In the genomic region with DNA sequence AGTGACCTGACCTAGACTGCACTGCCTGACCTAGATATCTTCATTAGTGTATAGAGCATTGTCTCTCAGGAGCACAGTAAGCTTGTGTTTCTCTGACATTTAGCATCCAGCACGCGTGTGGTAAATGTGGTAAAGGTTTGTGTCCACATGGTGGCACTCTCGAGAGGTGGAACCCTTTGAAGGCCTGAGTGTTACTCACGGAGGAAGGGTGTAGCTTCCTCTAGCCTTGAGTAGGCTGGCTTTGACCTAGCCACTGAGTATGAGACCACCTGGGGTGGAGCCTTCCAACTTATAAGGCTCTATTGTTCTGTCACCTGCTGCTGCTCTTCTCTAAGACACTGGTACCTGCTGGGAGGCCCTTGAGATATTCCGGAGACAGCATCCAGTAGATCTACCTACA, we compare ENCODE assay signal across 9 mouse cellular contexts. TPM values are rescaled to one million over a fixed set of nuclear protein-coding genes. Genes with fewer than 3 reads are reported as not detected.
DNase-seq lines count a peak whose midpoint lies in the region; ATAC-seq and TF ChIP-seq lines count a peak whose summit lies in the region.
"Had no signal": no experiment of that assay in that cellular context is flagged by ENCODE, and none has a peak within 500 bp of the region (broad histone marks: within the 10 kb centered on the region; RNA-seq: fewer than 3 reads in every experiment).

No protein-coding gene starts in this region.

- H3K4me2 ChIP-seq in stomach, embryonic 14.5 days (replicated peaks; ENCODE audit: low read depth, low read length): no peak overlapping the region
- H3K4me2 ChIP-seq: neural tube, embryonic 13.5 days had no signal

- no peak overlapping the region for H3K4me3 ChIP-seq in C2C12 (ENCODE audit: insufficient read depth, poor library complexity, severe bottlenecking)
- no peak overlapping the region for H3K4me3 ChIP-seq in stomach, embryonic 14.5 days (ENCODE audit: low read depth, low read length)
- H3K4me3 ChIP-seq: neural tube, embryonic 13.5 days had no signal

- no peak overlapping the region for H3ac ChIP-seq in C2C12 (ENCODE audit: control insufficient read depth, insufficient read length, low read depth)

- H3K9ac ChIP-seq in stomach, embryonic 14.5 days (replicated peaks; ENCODE audit: low read depth, low read length): no peak overlapping the region
- H3K9ac ChIP-seq: neural tube, embryonic 13.5 days had no signal

- H3K36me3 ChIP-seq in C2C12 (ENCODE audit: control insufficient read depth, insufficient read depth): no peaks in the 10 kb centered on the region
- H3K36me3 ChIP-seq in stomach, embryonic 14.5 days (ENCODE audit: control insufficient read depth, insufficient read depth, low read length): peaks cover 8% of the 10 kb centered on the region; the same call in 1 of the 2 replicates

- no peaks in the 10 kb centered on the region for H3K4me1 ChIP-seq in stomach, embryonic 14.5 days (ENCODE audit: control insufficient read depth, insufficient read depth, low read length)
- H3K4me1 ChIP-seq: neural tube, embryonic 13.5 days had no signal

- no peaks in the 10 kb centered on the region for H3K9me3 ChIP-seq in stomach, embryonic 14.5 days (ENCODE audit: control insufficient read depth, low read depth, low read length)
- H3K9me3 ChIP-seq: neural tube, embryonic 13.5 days had no signal

- no peaks in the 10 kb centered on the region for H3K79me2 ChIP-seq in C2C12 (ENCODE audit: control insufficient read depth, insufficient read depth)

- DNase-seq in 416B (ENCODE audit: low read depth): peak; percentile 90
- peak; percentile 59 for DNase-seq in adrenal gland, postnatal 25 days
- DNase-seq in heart, adult 8-10 months (ENCODE audit: low spot score): peak; percentile 81
- DNase-seq in kidney, postnatal 14 days: peak; percentile 79
- peak; percentile 93 for DNase-seq in lung, postnatal 36 days

- no peaks in the 10 kb centered on the region for H3K27me3 ChIP-seq in C2C12 (ENCODE audit: control insufficient read depth, insufficient read depth, insufficient read length)
- no peaks in the 10 kb centered on the region for H3K27me3 ChIP-seq in stomach, embryonic 14.5 days (ENCODE audit: control insufficient read depth, insufficient read depth, low read length)

- no peak overlapping the region for H3K27ac ChIP-seq in stomach, embryonic 14.5 days (ENCODE audit: low read length)
- H3K27ac ChIP-seq: neural tube, embryonic 13.5 days had no signal

- ATAC-seq in stomach, embryonic 14.5 days (ENCODE audit: insufficient number of reproducible peaks, insufficient read depth, low FRiP score, low read depth): peak; percentile 58; the same call in 1 of the 2 replicates

- 18% methylated on average over 5 of the region's 5 CpGs for WGBS in stomach, embryonic 14.5 days

- peak; percentile 34 for TF ChIP-seq CTCF in C2C12 (IDR thresholded peaks at IDR 0.05; ENCODE audit: control insufficient read depth, insufficient read depth, insufficient read length)

- H3K79me3 ChIP-seq in C2C12 (ENCODE audit: low read depth): no peaks in the 10 kb centered on the region

TF ChIP-seq in C2C12, 6 proteins besides CTCF, POLR2A, EP300 and RAD21:
- no peak for TF ChIP-seq USF1 (IDR thresholded peaks at IDR 0.05; ENCODE audit: low read depth)
- TF ChIP-seq MYOD1 (IDR thresholded peaks at IDR 0.05; ENCODE audit: control insufficient read depth, insufficient read length, low read depth): no peak
- no peak for TF ChIP-seq MYOG (IDR thresholded peaks at IDR 0.05; ENCODE audit: control insufficient read depth, extremely low read depth, insufficient read length)
- TF ChIP-seq FOSL1 (IDR thresholded peaks at IDR 0.05; ENCODE audit: insufficient read depth, low read length, poor library complexity, severe bottlenecking): no peak
- no peak for TF ChIP-seq CEBPB (IDR thresholded peaks at IDR 0.05; ENCODE audit: low read depth)
- TF ChIP-seq MAX (IDR thresholded peaks at IDR 0.05): no peak

RNA-seq across cellular contexts. Expression of a gene that starts 5.6 kb away (rescaled TPM):
- polyA plus RNA-seq in C2C12 (2012; fragmentation: generic; extraction: Trizol): 7.7 TPM
- 133 and 149 TPM in 2 replicates for total RNA-seq in adrenal gland, postnatal 25 days (2021)
- total RNA-seq in heart, adult 8-10 months (2022): 10 to 100 TPM; 16.8 to 21.3 (median 17.1) TPM
- 22.2 and 22.9 TPM in 2 replicates for polyA plus RNA-seq in stomach, embryonic 14.5 days (2014; fragmentation: Nextera tagmentation; extraction: Ambion mirVana)

RNA-seq across cellular contexts. Expression of a gene that starts 23.6 kb away (rescaled TPM):
- 6.8 TPM for polyA plus RNA-seq in C2C12 (2012; fragmentation: generic; extraction: Trizol)
- 12.8 and 13.0 TPM in 2 replicates for total RNA-seq in adrenal gland, postnatal 25 days (2021)
- total RNA-seq in heart, adult 8-10 months (2022): 1 to 10 TPM; 4.2 to 5.4 (median 4.8) TPM
- polyA plus RNA-seq in stomach, embryonic 14.5 days (2014; fragmentation: Nextera tagmentation; extraction: Ambion mirVana): 11.2 TPM in 2 replicates

RNA-seq across cellular contexts. Expression of a gene that starts 26.9 kb away (rescaled TPM):
- polyA plus RNA-seq in C2C12 (2012; fragmentation: generic; extraction: Trizol): not detected
- total RNA-seq in adrenal gland, postnatal 25 days (2021): not detected in 2 replicates
- not detected for total RNA-seq in heart, adult 8-10 months (2022)
- polyA plus RNA-seq in stomach, embryonic 14.5 days (2014; fragmentation: Nextera tagmentation; extraction: Ambion mirVana): not detected in 2 replicates
- total RNA-seq: gastrocnemius, postnatal 36 days had no signal
- polyA plus RNA-seq: neural tube, embryonic 13.5 days had no signal

RNA-seq across cellular contexts. Expression of a gene that starts 38.4 kb away (rescaled TPM):
- 84.9 TPM for polyA plus RNA-seq in C2C12 (2012; fragmentation: generic; extraction: Trizol)
- total RNA-seq in adrenal gland, postnatal 25 days (2021): 257 and 299 TPM in 2 replicates
- 10 to 100 TPM; 11.8 to 13.1 (median 12.8) TPM for total RNA-seq in heart, adult 8-10 months (2022)
- polyA plus RNA-seq in stomach, embryonic 14.5 days (2014; fragmentation: Nextera tagmentation; extraction: Ambion mirVana): 73.5 and 78.3 TPM in 2 replicates
